Mouse (Mus musculus): ENCODE measurements around the gene Nr2e3.
"Not testable (repeated sequence)": the region's sequence is repeated elsewhere in the genome, so short reads cannot be mapped to it uniquely, and the experiment has no call there.

The Nr2e3 gene

GRCm38 (mm10) chr9:59949981-59950380 is 10.5 kb downstream of the Nr2e3 start:
- DNase-seq (ENCODE audit: low read depth), result no peak

GRCm38 (mm10) chr9:59949511-59949910 is 10.9 kb downstream of the Nr2e3 start:
- no peak for DNase-seq (ENCODE audit: low read depth)

DNA sequence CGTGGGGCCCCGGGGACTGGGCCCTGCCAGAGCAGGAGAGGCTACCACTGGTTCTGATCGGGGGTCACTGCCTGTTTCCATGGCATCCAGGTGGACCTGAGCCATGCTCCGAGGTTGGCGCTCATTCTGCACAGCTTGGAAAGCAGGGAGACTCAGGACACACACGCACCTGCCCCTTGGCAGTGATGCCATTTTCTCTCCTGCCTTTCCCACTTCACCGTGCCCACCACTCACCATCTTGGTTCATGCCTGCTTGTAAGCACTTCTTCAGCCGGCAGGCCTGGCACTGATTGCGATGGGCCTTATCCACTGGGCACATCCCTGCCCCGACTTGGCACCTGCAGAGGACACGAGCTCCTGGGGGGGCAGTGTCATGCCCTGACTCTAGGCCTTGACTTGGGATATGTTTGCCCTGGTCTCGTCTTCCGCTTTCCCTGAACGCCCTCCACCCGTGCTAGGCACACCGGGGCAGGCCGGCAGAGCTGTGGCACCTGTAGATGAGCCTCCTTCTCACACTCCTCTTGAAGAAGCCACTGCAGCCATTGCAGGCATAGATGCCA is 11.7 kb downstream of the Nr2e3 start:
- no peak for DNase-seq (ENCODE audit: low read depth)

GRCm38 (mm10) chr9:59948226-59948625 is 12.2 kb downstream of the Nr2e3 start:
- no peak for DNase-seq (ENCODE audit: low read depth)

DNA sequence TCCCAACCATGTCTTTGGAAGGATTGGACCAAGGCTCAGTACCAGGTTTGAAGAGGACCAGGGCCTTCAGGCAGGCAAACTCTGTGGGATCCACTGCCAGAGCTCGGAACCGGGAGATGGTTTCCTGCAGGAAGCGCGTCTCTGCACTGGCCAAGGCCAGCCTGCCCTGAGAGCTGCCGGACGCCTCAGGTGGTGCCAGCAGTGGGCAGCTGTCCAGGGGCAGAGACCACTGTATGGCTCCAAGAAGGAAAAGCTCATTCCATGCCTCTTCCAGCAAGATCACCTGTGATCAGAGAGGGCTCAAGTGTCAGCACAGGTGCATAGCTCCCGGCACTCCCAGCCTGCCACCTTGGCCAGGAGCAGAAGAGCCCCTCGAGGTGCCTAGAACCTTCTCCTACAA is 13.2 kb downstream of the Nr2e3 start:
- no peak for DNase-seq (ENCODE audit: low read depth)

DNA sequence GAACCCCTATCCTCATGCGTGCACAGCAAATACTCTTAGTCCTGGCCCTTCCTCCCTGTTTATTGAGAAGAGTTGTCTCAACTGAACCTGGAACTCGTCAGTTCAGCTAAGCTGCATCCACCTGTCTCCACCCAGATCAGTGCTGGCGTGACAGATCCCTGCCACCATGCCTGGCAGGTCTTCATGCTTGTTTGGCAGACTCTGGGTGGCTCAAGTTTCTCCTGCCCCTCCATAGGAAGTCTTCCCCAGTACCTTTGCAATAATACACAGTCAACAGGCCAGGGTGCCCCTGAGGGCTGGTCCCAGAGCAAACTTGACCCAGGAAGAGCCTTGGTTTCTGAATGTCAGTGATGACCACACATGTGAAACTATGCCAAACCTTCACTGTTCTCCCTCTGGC is 15.2 kb downstream of the Nr2e3 start:
- DNase-seq (ENCODE audit: low read depth), result no peak

- DNase-seq (ENCODE audit: low read depth), result no peak
Measured at GRCm38 (mm10) chr9:59943826-59944225, 16.6 kb downstream of the Nr2e3 start.

DNA sequence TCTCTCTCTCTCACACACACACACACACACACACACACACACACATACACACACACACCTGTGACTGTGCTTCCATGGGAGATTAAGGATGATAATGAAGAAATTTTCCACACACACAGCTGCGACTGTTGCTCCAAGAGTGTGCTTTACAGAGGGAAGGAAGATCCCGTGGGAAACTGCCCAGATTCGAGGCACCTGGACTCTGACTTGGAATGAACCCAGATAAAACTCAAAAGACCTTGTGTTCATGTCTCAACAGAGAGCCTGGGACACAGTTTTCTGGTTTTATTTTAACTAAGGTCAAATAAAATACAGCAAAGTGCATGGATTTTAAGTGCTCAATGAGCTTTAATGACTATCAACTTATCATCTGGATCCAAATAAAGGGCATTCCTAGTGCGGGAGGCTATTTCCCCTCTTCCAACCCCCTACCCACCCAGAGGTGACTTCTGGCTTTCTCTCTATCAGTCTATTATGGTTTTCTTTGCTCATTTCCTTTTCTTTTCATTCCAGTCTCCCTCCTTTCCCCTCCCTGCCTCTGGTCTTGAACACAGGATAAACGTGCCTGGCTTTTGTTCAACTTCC is 17.9 kb downstream of the Nr2e3 start:
- DNase-seq (ENCODE audit: low read depth), result no peak

DNA sequence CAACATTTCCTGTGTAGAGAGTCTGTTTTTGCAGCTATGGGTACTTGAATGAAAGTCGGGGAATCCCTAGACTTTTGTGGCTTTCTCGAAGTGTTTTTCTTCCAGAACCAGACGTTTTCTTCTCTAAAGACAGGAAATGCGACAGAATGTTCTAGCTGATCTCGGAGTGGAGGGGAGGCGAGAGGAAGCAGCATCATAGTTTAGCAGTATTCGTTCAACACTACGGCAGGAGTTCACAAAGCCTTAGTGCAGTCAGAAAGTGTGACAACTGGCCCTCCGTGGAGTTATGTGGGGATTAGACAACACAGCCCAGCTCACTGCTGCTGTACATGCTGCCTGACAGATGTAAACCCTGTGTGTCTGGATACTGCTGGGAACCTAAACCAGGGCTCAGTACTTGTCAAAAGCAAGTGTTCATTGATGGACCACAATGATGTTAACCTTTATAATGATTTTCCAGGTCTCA is 18.5 kb downstream of the Nr2e3 start:
- DNase-seq (ENCODE audit: low read depth), result no peak

GRCm38 (mm10) chr9:59940913-59941884 is 19.3 kb downstream of the Nr2e3 start:
- no peak for DNase-seq (ENCODE audit: low read depth)

DNA sequence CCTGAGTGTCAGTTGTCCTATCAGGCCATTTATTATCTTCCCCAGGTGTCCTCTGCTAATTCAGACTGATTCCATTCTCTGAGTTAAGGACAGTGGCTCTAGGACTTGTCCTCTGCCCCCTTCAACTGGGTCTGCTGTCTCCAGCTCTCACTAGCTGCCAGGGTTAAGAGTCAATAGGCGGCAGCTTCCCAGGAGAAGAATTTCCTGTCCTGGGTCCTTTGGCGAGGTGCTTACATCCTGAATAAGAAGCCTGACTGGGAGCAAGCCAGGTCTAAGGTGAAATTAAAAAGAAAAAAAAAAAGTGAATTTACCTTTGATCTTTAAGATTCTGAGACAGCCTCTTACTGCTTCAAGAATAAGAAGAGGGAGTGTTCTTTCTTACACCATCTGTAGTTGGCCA is 20.8 kb downstream of the Nr2e3 start:
- DNase-seq (ENCODE audit: low read depth), result no peak

GRCm38 (mm10) chr9:59938529-59938928 is 21.9 kb downstream of the Nr2e3 start:
- DNase-seq (ENCODE audit: low read depth), result no peak

GRCm38 (mm10) chr9:59935866-59936265 is 24.6 kb downstream of the Nr2e3 start:
- not testable (repeated sequence) for DNase-seq (ENCODE audit: low read depth)

- no peak for DNase-seq (ENCODE audit: low read depth)
Measured at GRCm38 (mm10) chr9:59930248-59930647, 30.2 kb downstream of the Nr2e3 start.

DNA sequence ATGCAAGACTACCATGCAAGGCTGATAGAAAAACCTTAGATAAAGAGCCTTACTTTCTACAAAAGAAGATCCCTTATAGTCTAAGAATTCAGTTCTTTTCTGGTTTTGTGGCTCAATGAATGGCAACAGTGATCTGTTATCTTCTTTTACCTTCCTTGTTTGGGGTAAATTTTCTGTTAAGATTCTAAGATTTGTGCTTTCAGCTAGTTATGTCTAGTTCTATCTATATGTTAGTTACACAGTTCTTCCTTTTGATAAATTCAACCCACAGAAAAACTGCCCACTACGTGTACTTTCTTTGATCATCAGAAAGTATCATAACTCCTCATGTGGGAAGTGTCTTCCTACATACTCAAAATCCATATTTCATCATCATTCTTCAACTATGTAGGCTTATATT is 45.7 kb downstream of the Nr2e3 start:
- no peak for DNase-seq (ENCODE audit: low read depth)

DNA sequence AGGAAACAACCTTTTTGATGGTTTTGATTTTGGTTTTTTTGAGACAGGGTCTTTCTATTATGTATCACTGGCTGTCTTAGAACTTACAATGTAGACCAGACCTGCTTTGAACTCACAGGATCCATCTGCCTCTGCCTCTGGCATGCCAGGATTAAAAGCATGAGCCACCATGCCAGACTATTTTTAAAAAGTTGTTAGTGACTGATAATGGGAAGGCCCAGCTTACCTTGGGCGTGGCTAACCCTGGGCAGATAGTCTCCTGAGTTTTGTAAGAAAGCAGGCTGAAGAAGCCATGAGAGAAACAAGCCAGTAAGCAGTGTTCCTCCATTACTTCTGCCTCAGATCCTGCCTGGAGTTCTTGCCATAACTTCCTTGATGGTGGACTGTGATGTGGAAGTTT is 57.1 kb downstream of the Nr2e3 start:
- DNase-seq (ENCODE audit: low read depth), result peak; percentile 28
